Mouse (Mus musculus) splenic B cell, adult 2 months (primary cell): Measurements from ENCODE around the gene Kcnq5.

ENCODE experiments used
- DNase-seq: peaks from one replicate; pipeline ENCODE4 v3.0.0-alpha.2; 2011; ENCODE audit warnings: low read depth, low spot score
- H3K27me3 ChIP-seq: 2 replicates; pipeline ENCODE4 v1.6.1; 2012; ENCODE audit warnings: mild to moderate bottlenecking, low read length, moderate library complexity, mixed read lengths; ENCODE audit not compliant: control insufficient read depth, poor library complexity, insufficient read depth, severe bottlenecking
- H3K36me3 ChIP-seq: 2 replicates; pipeline ENCODE4 v1.6.1; 2012; ENCODE audit warnings: mild to moderate bottlenecking, low read length, moderate library complexity, mixed read lengths; ENCODE audit not compliant: control insufficient read depth, poor library complexity, insufficient read depth, severe bottlenecking

The Kcnq5 gene

DNA sequence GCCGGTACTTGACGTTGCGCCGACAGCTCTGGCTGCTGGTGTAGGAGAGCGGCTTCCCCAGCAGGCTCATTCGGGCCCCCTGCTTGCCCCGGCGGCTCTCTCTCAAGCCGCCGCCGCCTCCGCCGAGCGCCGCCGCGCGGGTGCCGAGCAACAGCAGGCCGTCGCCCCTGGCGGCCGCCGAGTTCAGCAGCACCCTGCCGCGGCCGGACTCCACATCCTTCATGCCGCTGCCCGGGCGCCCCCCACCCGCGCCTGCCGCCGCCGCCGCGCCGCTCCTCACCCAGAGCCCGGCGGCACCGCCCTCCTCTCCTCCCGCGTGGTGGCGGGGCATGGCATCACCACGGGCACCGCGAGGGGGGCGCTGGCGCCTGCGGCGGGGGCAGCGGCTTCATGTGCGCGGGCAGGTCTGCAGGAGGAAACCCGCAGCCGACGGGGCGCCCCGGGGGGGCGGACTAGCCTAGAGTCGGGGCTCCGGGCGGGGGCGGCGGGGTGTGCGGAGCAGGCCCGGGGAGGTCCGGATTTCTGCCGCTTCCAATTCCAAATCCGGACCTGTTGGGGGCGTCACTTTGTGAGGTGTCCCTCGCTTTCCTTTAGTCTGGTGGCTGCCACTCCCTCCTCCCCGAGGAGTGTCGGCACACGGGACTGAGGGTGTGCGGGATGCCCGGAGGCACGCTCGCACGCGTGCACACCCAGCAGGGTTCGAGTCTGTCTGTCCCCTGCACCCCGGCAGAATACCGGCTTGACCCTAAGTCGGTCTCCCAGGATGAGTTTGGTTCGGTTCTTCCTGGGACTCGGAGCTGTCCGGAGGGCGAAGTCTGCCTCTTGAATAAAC, at the start of gene Kcnq5:
Gene Kcnq5 (minus strand): TSS at position 692 of the 832 bp plus-strand sequence.
- Histone ChIP-seq H3K36me3 (no peaks in the 10 kb centered on the region), H3K27me3 (no peaks in the 10 kb centered on the region)
- DNase-seq: peak; percentile 85

DNA sequence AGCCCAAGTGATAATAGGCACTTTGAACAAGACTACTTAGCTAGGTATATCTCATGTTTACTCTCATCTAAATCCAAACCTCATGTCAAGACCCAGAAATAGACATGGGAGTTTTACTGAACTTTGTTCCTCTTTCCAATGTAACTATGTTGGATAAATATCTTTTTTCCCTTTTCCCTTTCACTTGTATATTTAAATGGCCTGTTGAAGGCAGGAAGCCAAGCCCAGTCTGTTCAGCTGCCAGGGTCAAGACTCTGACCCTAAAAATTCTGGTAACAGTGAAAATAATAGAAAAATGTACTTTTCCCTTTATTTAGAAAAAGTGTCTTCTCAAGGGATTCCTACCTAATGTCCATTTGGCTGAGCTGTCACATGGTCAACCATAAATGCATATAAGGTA, 18.0 kb upstream of the Kcnq5 start:
- Histone ChIP-seq H3K36me3 (no peaks in the 10 kb centered on the region), H3K27me3 (no peaks in the 10 kb centered on the region)

DNA sequence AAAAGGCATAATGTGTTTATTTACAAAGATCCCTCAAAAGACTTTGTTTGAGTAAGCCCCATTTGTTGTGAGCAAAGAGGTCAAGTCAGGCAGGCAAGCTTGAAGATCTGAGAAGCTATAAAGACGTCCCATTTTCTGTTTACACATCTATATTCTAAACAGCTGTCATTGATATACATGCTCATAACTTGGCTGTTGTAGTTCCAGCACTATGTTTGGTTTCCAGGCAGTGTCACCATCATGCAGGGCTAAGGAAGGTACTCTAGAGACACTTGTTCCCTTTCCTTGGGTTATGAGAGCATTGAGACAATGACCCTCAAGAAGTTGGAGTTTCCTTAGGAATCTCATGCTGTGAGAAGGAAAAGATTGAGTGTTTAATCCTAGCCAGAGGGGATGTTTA, 17.6 kb upstream of the Kcnq5 start:
- no peak for DNase-seq
- H3K27me3 ChIP-seq: no peaks in the 10 kb centered on the region
- H3K36me3 ChIP-seq: no peaks in the 10 kb centered on the region

More for the DNA sequence above, 18.0 kb upstream of the Kcnq5 start:
- DNase-seq: no peak

DNA sequence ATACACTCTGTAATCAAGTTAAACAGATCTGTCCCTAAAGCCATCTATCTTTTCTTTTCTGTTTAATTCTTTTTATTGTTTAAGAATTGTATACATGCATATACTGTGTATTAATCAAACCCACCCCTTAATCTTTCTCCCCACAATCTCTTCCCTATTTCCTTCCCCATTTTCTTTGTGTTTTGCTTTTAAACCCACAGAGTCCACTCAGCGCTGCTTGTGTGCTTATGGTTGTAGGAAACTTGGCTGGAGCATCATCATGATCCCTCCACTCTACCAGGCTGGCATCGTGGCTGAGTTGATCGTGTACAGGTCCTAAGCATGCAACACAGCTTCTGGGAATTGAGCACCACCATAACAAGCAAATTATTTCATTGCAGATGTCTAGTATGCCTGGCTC, 12.3 kb upstream of the Kcnq5 start:
- H3K36me3 ChIP-seq: no peaks in the 10 kb centered on the region
- H3K27me3 ChIP-seq: no peaks in the 10 kb centered on the region
- no peak for DNase-seq

DNA sequence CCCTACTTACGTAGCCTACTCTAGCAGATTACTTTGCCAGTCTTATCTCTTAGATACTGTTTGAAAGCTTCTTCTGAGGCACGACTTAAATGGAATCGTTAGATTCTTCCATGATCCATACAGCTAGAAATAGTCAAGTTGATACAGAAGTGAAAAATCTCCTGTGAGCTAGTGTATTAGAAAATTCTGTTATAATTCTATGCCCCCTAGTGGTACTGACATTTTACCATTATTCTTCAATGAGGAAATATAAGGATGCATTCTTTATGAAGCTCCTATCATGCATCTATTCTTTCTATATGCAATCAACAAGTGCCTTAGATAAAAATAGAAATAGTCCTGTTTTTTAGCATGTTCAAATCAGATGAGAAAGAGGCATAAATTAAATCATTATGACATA, 5.4 kb upstream of the Kcnq5 start:
- peak; percentile 54 for DNase-seq
- no peaks in the 10 kb centered on the region for H3K36me3 ChIP-seq
- H3K27me3 ChIP-seq: no peaks in the 10 kb centered on the region

DNA sequence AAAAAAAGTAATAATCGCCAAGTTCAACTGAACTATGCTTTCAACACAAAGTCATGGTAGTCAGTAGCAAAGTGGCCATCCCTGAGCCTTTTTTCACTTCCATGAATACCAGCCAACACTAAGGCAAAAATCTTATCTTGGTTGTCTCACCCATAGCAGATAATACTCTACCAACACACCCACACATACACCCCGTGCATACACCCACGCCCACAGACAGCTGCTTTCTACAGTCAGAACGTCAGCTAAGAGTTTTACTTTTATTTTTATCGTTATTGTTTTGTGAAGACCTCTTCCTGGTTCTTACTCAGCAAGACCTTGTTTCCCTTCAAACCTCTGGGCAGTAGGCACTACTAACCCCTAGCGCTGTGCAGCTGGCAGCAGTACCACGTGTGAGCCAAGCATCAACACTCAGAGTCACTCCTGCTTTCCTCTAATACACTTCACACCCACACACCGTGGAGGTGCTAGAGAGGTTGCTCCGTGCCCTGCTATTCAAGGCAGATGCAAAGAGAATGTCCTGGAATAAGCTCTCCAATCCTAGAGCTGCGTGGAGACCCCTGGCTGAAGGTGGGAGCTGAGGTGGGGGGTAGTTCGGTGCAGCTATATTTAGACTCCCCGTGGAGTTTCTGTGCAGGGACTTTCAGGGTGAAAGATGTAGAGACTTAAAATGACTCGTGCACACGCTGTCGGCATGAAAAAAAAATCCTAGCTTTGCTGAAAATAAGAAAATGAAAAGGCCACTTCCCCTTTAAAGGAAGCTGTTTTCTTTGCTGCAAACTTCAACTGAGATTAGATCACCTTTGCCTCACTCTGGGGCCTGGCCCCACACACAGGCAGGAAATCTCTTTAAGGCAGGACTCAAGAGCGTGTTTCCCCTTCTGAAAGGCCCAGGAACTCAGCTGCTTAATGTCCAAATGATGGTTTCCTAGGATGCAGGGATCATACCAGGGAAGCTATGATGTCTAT, 1.4 kb upstream of the Kcnq5 start:
- no peaks in the 10 kb centered on the region for H3K36me3 ChIP-seq
- peak; percentile 69 for DNase-seq

DNA sequence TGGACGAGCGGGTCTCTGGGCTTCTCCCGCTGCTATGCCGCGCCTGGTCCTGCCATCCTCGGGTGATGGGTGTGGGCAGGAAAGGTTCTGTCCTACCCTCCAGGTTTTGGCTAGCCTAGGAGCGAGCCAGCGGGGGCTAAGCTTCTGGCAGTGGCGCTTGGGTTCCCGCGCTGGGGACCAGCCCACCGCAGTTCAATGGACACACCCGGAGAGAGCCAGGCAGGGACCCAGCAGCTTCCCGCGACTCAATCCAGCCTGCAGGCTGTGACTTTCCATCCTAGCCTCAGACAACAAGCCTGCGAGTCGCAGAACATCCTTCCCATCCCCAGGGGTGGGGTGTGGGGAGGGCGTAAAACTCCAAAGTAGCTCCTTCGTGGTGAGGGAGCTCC, 335 bp upstream of the Kcnq5 start:
- H3K36me3 ChIP-seq: no peaks in the 10 kb centered on the region
- peak; percentile 23 for DNase-seq

More for the DNA sequence above, 1.4 kb upstream of the Kcnq5 start:
- H3K27me3 ChIP-seq: no peaks in the 10 kb centered on the region

DNA sequence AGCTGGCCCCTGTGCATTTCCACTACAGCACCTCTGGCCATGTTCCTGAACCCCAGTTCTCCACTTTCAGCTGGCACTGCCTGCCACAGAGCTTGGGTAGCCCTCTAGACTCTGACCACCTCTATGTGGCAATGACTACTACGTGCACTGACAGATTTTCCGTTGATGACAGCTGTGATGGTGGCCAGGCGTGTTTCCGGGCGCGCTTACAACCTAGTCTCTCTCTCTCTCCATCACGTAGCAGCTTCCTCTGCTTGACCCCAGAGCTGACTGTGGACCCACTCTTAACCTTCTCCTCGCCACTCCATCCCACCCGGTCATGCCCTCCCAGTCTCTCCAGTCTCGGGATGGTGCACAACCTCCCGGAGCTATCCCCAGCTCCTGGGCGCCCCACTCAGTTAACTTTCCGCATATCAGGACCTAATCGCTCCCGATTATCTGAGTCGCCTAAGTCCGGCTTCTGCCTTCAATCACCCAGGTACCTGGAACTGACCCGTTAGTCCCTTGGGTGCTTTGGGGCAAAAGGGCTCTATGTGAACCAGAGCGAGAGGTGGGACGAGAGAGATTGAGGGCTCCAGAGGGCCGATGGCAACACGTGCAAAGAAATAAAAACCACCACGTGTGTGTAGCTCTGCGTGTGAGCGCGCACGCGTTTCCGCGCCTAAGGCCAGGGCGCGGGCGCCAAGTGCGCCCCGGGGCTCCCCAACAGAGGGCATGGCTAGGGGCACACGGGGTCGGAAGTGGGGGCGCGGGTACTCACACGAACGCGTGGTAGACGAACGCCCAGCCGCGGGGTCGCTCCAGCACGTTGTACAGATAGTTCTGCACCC, 1.1 kb downstream of the Kcnq5 start:
- no peaks in the 10 kb centered on the region for H3K36me3 ChIP-seq
- H3K27me3 ChIP-seq: no peaks in the 10 kb centered on the region
- peak; percentile 89 for DNase-seq

More for the DNA sequence above, 335 bp upstream of the Kcnq5 start:
- no peaks in the 10 kb centered on the region for H3K27me3 ChIP-seq

DNA sequence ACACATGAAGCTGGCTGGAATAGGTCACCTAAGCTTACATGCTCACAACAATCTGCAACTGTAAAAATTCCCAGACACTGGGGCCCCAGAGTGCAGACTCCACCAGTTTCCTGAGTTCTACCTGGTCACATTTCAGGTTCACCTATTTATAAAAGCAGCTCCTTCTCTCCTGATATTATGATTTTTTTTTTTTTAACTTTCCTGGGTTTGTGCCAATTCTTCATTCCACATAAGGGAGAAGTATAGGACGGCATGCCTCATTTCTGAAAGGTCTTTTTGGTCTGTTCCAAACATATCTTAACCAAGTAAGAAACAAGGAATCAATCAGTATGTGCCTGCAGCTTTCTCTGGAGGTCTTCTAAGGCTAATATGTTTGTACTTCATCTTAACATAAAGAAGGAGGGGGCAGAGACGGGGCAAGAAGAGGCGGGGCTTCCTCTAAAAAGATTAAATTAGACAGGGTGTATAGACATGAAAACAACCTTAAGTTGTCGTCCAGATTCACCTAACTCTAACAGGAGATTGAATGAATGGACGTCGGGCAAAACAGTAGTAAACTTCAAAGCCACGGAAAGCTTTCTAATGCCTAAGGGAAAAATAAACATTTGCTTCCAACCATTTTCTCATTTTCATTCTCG, 2.0 kb downstream of the Kcnq5 start:
- H3K36me3 ChIP-seq: no peaks in the 10 kb centered on the region
- H3K27me3 ChIP-seq: no peaks in the 10 kb centered on the region
- peak; percentile 44 for DNase-seq

DNA sequence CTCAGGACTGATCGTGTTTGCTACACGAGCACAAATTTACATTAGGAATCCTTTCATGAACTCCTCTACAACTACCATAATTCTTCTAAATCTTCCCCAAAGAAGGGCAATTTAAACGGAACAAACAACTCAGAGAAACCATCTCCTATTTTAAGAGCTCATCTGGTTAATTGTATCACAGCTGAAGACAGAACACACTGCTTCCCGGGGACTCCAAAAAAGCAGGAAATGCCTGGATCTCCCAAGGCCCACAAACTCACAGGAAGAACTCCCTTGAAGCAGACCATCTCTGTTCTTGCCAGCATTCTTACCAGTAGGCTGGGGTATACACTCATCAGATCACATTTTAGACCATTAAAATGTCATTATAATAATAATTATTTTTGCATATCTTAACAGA, 3.7 kb downstream of the Kcnq5 start:
- Histone ChIP-seq H3K36me3 (no peaks in the 10 kb centered on the region), H3K27me3 (no peaks in the 10 kb centered on the region)
- no peak for DNase-seq

DNA sequence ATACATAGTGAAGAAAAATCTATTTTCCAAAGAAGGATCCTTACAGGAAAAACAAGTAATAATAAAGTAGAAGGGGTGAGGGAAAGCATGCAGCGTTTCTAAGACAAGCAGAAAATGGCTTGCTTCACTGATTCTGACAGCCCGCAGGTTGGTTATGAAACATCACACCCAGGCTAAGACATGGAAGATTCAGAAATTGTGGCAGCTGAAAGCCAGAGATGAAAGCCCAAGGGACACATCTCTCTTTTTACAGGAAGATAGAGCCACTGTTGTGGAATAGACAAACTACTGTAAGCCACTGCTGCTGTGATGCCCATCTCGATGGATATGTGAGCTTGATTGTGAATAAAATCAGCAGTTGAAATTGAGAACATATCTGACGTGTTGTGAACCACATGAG, 20.9 kb downstream of the Kcnq5 start:
- DNase-seq: no peak
- Histone ChIP-seq H3K36me3 (no peaks in the 10 kb centered on the region), H3K27me3 (no peaks in the 10 kb centered on the region)

DNA sequence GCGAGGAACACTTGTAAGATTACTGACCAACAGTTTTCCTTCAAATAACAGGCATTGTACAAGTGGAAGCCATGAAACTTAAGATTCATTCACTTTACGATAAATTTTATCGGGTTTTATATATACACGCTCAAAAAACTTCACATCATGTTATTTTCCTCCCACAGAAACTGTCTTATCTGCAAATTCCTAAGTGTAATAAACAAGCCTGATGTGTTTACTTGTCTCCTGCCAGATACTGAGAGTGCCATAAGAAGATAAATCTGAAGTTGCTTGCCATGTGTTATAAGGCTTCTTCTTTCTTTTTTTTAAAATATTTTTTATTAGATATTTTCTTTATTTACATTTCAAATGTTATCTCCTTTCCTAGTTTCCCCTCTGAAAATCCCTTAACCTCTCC, 34.6 kb downstream of the Kcnq5 start:
- Histone ChIP-seq H3K36me3 (no peaks in the 10 kb centered on the region), H3K27me3 (no peaks in the 10 kb centered on the region)
- no peak for DNase-seq

DNA sequence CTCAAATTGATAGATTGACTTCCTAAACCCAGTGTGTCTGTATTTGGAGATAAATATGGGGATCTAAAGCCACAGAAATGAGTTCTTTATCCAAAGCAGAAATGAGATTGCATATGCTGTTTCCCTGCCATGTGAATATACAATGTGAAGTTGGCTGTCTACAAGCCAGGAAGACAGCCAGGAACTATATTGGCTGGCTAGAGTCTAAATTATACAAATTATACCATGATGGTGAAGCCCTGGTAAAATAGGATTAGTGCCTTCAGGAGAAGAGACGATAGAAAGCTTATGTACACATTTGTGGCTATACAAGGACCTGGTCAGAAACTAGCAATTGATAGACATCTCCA, 38.5 kb downstream of the Kcnq5 start:
- no peaks in the 10 kb centered on the region for H3K27me3 ChIP-seq
- no peak for DNase-seq
- H3K36me3 ChIP-seq: no peaks in the 10 kb centered on the region
